Mouse (Mus musculus): ENCODE measurements around the gene Ppp1r3d. TPM values are rescaled to one million over a fixed set of nuclear protein-coding genes. Genes with fewer than 3 reads are reported as not detected.
A peak's percentile ranks its signal among the peaks of the same experiment; 100 is the strongest.

The Ppp1r3d gene
- total RNA-seq (2015), result 2.8 and 3.0 TPM in 2 replicates
- total RNA-seq (2017), result 1.9 and 2.2 TPM in 2 replicates

DNA sequence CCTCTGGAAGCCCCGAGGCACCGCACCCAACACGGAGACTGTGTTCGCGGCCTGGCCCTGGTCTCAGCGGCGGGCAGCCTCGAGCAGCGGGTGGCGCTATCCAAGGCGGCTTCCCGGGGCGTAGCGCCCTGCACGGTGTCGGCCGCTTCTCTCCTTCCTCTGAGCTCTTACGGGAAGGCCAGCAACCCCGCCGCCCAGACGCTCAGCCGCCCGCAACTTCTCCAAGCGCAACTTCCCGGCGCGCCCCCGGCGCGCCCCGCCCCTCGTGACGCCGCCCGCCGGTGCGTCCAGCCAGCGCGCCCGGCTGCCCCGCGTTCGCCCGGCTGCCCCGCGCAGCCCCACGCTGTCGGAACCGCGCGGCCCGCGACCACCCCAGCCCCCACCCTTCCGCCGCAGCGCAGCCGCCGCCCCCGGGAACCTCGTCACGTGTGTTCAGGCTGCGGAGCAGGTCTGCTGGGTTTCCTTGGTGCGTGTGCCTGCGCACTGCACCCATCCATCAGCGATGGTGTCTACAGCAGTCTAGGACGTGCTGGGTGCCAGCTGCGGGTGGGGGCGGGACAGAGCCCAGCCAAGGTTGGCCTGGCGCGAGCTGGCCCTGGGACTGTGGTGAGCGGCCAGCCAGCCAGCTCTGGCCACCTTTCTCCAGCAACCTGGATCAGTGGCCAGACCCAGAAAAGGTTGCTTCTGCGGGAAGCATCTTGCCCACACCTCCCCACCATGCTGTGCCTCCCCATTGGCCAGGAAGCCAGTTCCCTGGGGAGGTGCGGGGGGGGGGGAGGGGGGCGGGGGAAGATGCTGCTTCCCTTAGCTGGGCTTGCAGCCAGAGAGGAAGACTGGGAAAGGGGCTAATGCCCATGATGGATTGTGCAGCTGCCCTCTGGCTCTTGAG, at the start of gene Ppp1r3d, which contains the start of gene Fam217b:
TSS of gene Ppp1r3d (minus strand) at position 212 of the 889 bp plus-strand sequence.
TSS of gene Fam217b (plus strand) at position 264 of the 889 bp plus-strand sequence.
- peak; percentile 56 for ATAC-seq (replicated peaks; ENCODE audit: poor library complexity)

DNA sequence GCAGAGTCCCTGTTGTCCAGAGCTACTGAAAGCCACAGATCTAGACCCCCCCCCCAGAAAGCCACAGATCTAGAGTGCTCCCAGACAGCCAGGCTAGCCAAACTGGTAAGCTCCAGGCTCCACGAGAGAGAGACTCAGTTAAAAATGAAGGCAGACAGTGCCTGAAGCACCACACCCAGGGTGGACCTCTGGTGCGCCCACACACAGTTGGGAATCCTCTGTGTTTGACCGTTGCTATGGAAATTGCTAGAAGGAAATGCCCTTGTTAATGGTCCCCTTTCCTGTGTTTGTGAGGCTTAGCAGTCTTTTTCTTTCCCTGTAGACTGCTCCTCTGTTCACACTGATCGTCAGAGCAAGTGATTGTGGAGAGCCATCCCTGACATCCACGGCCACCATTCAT, 46.1 kb upstream of the Ppp1r3d start:
- ATAC-seq (replicated peaks; ENCODE audit: poor library complexity), result no peak

DNA sequence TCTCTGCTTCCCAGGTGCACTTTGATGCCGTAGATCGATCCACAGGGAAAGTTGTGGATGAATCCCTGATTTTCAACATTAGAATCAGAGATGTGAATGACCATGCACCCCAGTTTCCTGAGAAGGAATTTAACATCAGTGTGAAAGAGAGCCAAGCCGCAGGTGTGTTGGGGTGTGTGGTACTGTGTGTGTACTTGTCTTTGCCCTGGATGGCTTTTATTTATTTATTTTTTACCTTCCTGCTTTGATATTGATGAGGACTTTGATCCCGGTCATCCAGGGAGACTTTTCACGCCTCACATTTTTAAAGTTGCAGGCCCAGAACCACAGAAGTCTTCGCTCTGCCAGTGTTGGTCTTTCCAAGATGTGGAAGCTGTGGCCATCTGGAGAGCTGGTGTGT, 43.1 kb upstream of the Ppp1r3d start:
- ATAC-seq (replicated peaks; ENCODE audit: poor library complexity), result no peak

DNA sequence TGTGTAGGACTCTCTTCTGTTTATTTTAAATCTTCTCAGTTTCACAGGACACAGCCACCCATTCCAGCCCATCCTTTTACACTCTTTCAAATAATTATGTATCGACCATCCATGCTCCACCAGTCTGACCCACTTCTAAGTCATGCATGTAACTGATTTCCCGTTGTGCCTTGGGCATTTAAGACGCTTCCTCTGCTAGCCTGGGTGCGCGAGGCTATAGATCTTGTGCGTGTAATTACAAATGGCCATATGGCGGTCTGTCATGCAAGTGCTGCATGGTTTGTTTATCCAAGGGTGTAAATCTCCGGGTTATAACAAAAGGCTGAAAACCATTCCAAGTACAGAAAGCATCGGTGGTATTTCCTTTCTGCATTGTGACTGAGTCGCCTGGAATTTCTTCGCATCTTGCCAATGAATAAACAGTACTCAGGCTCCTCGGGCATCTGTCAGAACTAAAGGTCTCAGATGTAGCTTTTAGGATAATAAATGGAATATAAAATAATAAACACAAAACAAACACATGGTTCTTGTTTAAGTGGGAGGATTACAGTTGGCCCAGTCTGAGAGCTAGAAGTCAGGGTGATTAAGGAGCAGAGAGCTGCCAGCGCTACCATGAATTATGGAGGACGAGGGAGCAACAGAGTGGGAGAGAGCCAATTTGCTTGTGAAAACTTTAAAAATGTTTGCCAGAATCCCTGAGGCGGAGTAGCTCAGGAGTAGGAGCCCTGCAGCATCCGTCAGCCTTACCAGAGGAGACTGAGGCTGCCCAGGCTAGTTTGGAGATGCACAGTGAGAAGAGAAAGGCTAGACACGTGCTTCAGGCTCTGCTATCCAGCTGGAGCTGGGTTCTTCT, 40.6 kb upstream of the Ppp1r3d start:
- ATAC-seq (replicated peaks; ENCODE audit: poor library complexity), result no peak

DNA sequence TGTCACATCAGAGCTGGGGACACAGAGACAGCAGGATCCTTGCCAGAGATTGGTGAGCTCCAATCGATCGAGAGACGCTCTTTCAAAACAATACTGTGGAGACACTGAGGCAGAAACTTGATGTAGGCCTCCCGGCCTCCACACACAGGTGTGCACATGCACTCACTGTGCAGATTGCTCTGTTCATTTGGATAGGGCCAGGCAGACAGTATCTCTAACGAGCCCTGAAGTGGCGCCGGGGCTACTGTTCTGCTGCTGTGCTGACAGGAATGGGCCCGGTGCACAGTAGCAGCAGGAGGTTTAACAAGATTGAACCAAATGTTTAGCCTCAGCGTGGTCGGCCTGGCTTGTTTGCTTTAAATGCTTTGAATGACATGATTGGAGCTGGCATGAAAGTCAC, 36.7 kb upstream of the Ppp1r3d start:
- no peak for ATAC-seq (replicated peaks; ENCODE audit: poor library complexity)

DNA sequence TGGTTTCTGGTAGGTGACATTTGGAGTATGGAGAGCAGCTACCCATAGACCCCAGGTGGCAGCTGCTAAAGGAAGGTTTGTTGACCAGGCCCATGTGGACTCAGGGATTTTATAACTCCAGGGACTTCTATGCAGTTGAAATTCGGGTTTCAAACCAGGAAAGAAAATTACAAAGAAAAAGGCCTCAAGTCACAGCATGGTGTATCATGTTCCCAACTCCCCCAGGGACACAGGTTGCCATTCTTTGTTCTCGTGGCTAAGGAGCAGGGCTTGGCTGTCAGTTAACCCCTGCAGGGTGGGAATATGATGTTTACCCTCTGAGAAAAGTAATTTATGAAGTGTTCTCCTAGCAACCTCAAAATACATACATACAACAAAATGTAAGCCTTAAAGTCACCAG, 36.0 kb upstream of the Ppp1r3d start:
- no peak for ATAC-seq (replicated peaks; ENCODE audit: poor library complexity)

DNA sequence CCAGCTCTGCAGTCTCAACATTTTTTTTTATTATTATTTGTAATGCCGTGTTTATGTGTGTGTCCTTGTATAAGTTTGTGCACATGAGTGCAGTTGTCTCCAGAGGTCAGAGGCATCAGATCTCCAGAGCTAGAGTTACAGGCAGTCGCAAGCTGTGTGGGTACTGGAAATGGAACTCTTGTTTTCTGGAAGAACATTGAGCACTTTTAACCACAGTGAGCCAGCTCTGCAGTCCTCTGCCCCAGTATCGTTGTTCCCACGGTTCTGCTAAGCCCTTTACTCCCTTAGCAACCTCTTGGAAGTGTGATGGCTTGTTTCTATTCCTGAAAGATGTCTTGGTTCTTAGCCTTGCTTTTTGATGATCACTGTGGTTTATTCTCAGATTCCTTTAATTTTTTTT, 35.1 kb upstream of the Ppp1r3d start:
- ATAC-seq (replicated peaks; ENCODE audit: poor library complexity), result no peak

DNA sequence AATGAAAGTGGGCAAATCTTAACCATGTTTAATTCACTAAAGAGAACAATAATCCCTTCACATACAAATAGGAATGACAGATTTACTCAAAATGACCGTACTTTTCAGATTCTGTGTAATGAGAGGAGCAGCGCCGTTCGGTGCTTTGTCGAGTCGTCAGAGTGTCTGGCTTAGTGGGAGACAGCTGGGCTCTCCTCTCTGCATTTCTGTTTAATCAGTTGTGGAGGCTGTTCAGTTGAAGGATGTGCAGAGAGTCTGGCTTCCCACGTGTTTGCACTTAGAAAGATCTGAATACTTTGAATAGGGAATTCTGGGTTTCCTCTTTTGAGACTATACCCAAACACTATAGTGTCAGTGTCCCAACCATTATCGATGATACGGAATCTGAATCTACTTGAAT, 23.0 kb upstream of the Ppp1r3d start:
- ATAC-seq (replicated peaks; ENCODE audit: poor library complexity), result no peak

DNA sequence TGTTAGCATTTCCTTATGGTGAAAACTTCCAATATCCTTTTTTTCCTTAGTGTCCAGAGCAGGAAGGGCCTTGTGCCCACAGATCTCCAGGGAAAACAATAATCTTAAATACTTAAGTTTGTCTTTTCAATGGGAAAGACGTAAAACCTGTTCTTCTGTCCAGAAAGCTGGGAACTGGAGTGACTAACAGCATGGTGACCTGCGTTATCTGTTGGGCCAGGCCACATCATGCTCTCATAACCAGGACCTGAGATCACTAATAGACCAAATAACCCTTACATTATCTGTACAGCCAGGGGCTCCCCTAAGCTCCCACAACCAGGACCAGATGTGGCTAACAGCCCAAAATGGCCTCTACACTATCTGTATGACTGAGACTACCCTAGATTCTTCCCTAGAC, 19.6 kb upstream of the Ppp1r3d start:
- no peak for ATAC-seq (replicated peaks; ENCODE audit: poor library complexity)

DNA sequence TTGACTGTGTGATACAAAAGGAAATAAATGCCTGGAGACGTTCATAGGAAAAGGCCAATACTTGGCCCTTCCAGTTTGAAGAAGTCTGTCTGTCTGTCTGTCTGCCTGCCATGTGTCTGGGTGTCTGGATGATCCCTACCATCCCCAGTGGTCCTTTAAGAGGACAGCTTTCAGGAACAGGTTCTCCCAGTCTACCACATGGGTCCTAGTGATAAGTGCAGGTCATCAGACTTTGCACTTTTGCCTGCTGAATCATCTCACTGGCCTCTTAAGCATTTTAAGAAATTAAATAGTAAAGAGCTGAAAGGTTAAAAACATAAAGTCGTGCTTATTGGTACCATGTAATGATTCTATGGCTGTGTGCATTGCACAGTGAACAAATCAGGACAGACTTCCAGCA, 19.2 kb upstream of the Ppp1r3d start:
- no peak for ATAC-seq (replicated peaks; ENCODE audit: poor library complexity)

DNA sequence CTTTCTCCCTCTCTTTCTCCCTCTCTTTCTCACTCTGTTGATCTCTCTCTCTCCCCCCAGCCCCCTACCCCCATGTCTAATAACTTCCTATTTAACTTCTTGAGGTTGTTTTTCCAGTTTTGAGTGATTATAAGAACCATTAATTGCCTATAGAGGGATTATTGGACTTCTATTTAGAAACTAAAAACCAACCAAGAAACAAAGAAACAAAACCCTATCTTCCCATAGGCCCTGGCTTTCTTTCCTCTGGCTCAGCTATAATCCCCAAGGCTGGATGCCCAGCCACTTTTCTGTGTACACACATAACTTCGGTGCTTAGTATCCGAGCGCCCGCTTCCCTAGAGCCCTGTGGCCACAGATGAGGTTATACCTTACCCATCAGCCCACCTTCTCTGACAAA, 16.0 kb upstream of the Ppp1r3d start, which contains the start of gene Cdh26:
TSS of gene Cdh26 (plus strand) at position 301 of the 400 bp plus-strand sequence.
- ATAC-seq (replicated peaks; ENCODE audit: poor library complexity), result no peak

DNA sequence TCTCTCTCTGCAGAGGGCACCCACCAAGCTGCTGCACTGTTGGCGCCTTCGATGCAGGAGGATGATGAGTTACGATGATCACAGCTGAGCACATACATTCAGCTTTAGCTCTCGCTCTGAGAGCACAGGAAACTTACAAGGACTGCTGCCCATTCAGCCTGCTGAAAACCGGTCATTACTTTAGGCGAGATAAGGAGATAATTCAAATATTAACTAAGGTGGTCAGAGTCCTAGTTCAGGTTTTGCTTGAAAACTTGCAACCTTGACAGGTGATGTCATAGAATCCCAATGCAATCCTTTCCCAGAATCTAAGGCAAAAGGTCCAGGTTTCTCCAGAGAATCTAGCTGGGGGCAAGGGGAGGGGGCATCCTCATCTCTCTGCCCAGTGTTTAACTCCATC, 15.2 kb upstream of the Ppp1r3d start:
- no peak for ATAC-seq (replicated peaks; ENCODE audit: poor library complexity)

DNA sequence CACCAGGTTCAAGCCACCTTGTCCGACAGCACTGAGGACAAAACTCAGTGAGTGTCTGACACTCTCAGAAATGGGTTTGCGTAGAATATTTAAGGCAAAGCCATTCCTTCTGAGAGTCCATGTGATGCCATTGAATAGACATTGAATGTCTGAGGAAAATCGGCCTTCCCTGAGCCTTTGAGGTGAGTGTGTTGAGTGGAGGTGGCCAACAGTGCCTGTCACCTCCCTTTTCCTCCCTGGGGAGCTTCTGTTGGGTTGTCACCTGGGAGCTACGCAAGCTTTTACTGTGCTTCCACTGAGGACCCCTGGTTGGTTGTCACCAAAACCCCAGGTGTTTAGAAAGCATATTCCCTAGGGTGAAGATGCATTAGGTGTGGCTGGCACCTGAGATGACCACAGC, 14.4 kb upstream of the Ppp1r3d start:
- ATAC-seq (replicated peaks; ENCODE audit: poor library complexity), result no peak

DNA sequence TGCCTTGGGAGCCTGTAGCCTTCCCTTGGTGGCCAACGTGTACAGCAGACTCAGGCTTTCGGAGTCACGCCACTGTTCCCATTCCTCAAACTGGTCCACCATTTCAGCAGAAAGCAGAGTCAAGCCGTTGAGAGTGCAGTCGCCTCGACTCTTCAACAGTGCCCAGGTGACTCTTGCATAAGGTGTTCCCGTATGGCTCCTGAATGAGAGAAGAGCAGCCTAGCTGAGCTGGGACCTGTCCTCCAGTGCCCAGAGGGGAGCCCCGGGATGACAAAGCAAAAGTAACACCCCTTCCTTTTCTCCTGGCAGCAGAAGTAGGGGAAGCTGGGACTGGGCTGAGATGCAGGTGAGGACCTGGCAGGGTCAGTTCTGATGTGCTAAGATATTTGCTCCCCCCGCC, 13.9 kb upstream of the Ppp1r3d start:
- ATAC-seq (replicated peaks; ENCODE audit: poor library complexity), result no peak

DNA sequence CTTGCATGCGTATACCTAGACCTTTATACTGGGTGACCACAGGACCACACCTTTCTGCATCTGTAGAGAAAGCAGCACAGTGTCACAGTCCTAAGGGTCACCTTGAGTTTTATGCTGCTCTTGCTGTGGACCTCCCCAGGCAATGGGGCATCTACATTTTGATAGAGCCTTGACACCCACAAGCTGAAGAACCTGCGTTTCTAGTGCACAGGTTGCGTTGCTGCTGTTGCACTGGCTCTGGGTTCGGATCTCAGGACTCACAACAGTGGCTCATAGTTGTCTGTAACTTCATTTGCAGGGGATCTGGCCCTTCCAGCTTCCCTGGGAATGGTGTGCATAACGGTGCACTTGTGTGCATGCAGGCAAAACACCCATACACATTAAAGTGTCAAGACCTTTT, 12.9 kb upstream of the Ppp1r3d start:
- ATAC-seq (replicated peaks; ENCODE audit: poor library complexity), result no peak

DNA sequence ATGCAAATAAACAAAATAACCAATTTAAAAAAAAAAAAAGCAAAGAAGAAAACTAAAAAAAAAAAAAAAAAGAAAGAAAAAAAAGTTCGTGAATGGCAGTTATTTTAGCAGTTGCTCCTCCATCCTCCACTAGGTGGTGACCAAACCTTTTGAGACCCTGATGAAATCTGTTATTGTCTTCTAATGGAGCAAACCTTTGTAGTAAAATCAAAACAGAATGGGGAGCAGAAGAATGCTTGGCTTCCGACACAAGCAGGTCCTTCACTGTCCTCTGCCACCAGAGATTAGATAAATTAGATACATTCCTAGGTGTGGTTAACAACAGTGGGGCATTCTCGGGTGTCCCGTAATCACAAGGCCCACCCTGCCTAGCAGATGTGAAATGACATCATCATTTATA, 12.0 kb upstream of the Ppp1r3d start:
- ATAC-seq (replicated peaks; ENCODE audit: poor library complexity), result peak; percentile 78

DNA sequence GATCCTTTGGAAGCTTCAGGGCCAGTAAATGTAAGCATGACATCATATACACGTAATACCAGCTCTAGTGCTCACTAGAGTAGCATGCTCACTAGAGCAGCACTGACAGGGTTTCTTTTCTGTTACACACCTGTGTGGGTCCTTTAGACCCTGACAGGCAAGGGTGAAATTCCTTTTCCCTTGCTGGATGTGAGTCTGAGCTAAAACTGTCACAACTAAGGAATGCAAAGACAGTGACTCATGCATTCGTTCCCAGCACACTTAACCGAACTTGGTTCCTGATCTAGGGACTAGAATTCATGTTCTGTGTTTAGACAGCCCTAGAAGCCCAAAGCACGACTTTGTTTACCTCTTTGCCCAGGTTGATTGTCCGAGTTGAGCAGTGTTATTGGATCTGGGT, 9.0 kb upstream of the Ppp1r3d start:
- no peak for ATAC-seq (replicated peaks; ENCODE audit: poor library complexity)

DNA sequence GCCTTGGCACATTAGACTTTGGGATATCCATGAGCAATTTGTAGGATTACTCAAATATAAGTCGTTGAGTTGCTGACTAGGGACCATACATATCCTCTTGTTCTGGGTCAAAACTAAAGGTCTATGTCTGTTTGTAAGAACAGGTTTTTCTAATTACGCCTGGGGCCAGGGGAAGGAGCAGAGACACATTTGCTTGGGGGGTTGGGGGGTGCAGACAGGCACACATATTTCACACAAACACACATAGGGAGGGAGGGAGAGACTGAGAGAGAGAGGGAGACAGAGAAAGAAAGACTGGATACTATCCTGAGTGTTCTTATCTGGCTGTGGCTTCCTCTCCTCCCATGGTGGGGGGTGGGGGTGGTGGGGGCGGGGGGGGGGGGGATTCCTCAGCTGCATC, 7.9 kb upstream of the Ppp1r3d start:
- ATAC-seq (replicated peaks; ENCODE audit: poor library complexity), result no peak

DNA sequence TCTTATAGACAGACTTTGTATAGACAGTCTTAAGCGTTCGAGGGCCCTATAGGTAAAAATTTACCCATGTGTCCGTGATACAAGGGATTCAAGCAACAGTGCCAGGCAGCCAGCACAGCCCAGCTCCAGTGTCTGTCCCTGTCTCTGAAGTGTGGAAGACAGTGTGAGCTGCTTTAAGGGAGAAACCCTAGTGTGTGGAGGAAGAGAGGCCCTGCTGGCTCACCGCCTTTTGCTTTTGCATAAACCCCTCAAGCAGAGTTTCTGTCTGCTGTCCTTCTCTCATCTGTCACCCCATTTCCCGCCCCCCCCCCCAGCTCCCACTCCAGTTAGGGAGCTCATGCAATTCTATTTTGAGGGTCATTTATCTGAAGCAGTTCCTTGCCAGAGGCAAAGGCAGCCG, 7.3 kb upstream of the Ppp1r3d start:
- no peak for ATAC-seq (replicated peaks; ENCODE audit: poor library complexity)

DNA sequence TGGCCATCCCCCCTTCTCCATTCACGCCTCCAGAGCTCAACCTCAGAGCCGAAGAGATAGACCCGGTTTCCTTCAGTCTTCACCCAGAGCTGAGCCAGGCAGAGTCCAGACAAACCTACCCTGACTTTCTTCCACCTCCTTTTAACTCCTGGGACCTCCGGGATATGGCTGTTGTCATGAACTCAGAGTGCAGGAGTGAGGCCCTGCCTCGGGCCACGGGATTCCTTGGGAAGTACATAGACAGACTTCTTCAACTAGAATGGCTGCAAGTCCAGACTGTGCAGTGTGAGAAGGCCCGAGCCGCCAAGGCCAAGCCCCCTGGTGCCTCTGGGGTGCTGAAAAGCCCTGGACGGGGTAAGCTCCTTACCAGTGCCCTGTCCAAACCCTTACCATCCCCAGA, 6.3 kb upstream of the Ppp1r3d start:
- ATAC-seq (replicated peaks; ENCODE audit: poor library complexity), result no peak

DNA sequence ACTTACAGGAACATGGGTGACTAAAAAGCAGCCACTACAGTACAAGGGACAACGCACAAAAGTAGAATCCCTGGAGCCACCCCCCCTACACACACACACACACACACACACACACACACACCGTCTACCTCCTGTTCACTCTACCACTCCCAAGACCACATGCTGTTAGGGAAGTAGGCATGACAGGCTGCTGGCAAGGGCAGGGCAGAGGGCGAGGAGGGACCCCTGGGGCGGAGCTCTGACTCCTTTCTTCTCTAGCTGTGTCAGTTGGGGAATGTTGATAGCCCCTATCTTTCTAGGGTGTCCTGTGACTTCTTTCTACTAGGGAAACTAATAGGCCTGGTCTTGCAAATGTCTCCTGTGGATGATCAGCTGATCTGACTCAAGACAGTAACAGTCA, 2.7 kb upstream of the Ppp1r3d start:
- peak; percentile 53 for ATAC-seq (replicated peaks; ENCODE audit: poor library complexity)

DNA sequence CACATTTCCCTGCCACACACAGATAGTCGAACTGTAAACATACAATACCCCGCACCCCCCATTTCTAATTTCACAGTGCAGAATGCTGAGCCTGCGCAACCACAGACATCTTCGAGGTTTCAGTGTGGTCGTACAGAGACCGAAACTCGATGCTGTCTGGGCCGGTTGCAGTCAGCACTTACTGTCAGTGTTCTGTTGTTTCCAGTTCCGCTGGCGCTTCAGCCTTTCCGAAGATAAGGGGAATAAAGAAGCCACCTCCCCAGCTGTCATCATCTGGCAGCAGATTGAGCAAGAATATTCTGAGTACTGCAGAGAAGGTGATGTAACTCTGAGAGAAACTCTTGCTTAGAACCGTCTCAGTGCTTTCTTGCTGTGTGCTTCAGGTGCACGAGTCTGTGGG, 2.2 kb upstream of the Ppp1r3d start:
- peak; percentile 76 for ATAC-seq (replicated peaks; ENCODE audit: poor library complexity)
